Mouse (Mus musculus) embryo, embryonic 11.5 days (tissue): ENCODE data around the gene Map3k5.

ENCODE experiments used
- DNase-seq: peaks from one replicate; pipeline ENCODE4 v3.0.0-alpha.2; 2012; ENCODE audit warnings: low read depth, low spot score

The Map3k5 gene

DNA sequence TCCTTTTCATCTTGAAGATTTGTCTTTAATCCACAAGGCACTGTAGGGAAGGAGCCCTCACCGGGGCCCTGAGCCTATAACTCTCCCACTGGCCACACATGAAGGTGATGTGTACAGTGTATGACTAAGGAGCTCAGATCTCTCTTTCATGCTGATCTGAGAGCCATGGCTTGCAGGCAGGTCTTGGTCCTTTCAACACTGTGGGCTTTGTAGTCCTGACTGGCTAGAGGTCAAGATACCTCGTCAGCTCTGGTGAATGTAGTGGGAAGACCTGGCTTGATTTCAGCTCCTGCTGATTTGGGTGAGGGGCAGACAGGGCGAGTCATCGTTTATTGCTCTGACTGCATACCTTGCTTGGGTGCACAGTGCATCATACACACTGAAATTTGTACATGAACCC, 171.3 kb downstream of the Map3k5 start:
- DNase-seq: no peak

DNA sequence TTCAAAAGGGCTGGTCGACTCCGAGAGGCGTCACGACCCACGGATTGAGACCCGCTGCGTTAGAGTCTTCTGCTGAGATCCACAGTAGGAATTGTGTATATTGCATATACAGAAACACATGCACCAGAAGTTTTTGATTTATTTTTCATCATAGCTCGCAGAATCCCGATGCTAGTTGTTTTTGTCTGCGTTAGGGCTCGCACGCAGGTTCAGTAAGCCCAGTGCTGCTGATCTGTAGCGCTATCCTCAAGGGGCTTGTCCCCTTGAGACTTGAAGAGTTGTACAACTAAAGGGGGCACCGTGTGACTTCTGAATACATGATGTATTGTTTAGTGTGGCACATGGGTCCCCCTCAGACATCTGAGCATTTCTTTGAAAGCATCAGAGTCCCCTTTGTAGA, 172.8 kb downstream of the Map3k5 start:
- no peak for DNase-seq

DNA sequence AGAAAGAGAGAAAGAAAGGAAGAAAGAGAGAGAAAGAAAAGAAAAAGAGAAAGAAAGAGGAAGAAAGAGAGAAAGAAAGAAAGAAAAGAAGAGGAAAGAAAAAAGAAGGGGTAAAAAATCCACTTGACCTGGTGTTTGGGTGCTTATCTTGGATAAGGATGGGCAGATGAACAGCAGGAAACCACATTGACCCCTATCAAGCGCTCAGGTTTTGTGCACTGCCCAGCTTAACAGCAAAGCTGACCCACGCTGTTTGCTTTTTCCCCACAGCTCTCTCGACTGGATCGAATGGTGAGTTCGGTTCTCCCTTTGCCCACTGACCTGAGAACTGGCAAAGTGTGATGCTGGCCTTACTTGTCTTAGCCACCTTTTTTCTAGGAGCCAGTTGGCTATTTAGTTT, 177.2 kb downstream of the Map3k5 start:
- no peak for DNase-seq

GRCm38 (mm10) chr10:20112026-20112973, 178.0 kb downstream of the Map3k5 start:
- no peak for DNase-seq

GRCm38 (mm10) chr10:20119504-20120425, 185.5 kb downstream of the Map3k5 start:
- no peak for DNase-seq

DNA sequence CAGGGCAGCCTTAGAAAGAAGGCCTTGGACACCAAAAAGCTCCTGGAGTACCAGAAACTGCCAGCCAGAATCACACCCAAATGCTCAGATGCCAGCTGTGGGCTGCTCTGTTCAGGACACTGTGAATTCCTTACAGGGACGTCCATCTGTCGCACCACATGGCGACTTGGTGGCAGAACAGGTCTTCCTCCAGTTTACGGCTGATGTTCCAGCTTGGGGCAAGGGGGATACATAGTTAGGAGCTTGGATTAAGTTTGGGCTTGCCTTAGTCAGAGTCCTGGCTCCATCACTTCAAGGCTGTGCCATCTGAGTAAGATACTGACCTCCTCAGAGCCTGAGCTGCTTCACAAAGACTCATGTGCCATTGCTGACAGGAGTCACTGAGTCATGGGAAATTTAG, 187.7 kb downstream of the Map3k5 start:
- DNase-seq: no peak

GRCm38 (mm10) chr10:20123401-20123800, 189.1 kb downstream of the Map3k5 start:
- no peak for DNase-seq

GRCm38 (mm10) chr10:20124576-20124975, 190.3 kb downstream of the Map3k5 start:
- DNase-seq: no peak

- DNase-seq: peak; percentile 47
Measured at GRCm38 (mm10) chr10:20125226-20125625, 191.0 kb downstream of the Map3k5 start.

DNA sequence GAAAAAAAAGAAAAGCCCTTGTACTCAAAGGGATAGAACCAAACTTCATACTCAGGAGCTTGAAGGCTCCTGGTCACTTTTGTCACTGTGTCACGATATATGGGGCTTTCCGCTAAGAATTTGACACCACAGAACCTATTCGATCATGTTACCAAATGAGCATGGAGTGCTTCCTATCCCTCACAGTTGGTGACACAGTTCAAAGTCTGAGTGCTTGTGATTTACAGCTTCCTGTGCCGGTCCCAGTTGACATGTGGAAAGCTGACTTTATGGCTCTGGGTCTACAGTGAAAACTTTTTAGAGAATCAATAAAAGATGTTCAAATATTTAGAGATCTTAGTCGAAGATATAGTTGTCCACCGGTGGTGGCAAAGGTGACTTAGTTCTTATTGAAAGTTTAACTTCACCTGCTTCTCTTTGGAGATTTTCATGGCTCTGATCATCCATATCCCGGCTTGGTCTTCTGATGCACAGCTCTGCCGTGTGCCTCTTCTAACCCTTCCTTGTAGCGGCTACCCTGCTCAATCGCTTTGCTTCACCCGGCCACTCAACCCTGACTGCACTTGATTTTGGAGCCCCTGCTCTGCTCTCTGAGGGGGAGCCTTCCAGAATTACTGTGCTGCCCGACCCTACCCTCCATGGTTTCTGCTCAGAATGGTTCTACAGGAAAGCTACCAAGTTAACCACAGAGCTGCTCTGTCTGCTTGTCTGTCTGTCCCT, 198.8 kb downstream of the Map3k5 start:
- no peak for DNase-seq

DNA sequence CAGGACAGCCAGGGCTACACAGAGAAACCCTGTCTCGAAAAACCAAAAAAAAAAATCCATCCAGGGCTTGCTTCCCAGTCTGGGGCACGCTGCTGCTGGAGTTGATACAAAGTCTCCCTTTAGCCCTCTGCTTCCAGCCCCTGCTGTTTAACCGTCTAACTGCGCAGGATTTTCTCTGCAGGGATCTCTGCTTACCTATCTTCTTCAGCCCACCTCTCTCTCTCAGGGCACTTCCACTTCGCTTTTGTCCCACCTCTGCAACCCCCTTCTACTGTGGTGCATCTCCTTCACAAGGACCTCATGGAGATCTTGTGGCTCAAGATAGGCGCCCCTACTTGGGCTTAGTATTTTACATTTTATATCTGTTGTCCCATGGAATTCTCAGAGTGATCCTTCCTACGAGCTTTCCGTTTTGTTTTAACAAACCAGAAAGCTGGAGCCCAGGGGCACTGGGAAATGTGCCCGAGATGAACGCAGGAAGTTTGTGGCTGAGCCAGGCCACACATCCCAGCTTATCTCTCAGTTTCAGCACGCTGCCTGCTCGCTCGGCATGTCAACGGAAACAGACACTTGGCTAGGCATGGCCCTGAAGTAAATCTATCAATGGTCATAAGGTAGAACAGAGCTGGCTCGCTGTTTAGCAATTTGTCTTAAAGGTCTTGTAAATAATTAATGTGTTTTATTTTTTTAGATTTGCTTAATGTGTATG, 201.2 kb downstream of the Map3k5 start:
- no peak for DNase-seq

DNA sequence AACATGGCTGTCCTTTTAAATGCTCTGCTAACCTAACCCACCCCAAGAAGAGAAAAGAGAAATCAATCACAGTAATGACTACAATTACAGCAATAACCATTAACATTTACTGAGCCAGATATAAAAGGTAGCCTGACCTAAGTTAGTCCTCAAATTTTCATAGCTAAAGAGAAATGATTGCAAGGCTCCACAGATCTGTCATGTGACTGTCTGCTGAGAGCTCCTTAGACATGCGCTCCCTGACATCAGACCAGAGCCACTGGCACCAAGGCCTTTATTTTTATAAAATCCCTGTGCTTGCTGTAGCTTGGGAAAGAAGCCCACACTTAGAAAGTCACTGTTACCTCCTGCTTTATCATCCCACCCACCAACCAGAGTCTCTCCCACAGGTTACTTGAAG, 202.2 kb downstream of the Map3k5 start:
- no peak for DNase-seq

DNA sequence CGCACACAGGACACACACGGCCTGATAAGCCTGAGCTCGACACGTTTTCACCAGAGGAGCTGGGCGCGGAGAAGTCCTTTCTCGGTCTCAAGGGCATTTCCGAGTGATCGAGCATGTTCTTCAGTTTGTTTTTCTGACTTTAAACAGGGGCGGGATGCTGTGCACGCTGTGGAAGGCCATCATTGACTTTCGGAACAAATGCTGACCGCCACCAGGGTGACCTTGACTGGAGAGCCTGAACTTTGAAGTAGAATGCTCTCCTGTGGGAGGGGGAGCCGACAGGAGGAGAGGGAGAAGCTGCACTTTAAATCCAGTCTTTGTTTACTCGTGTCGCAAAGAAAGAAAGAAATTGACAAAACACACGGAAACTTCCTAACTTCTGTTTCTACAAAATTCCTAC, 207.1 kb downstream of the Map3k5 start:
- DNase-seq: no peak

- DNase-seq: no peak
Measured at GRCm38 (mm10) chr10:20148130-20148772, 214.0 kb downstream of the Map3k5 start, which contains the start of gene Map7. TSS of gene Map7 (plus strand) at chr10:20148471.

GRCm38 (mm10) chr10:20148773-20149120, 214.5 kb downstream of the Map3k5 start:
- DNase-seq: no peak

- DNase-seq: no peak
Measured at GRCm38 (mm10) chr10:20149121-20149834, 215.0 kb downstream of the Map3k5 start.

DNA sequence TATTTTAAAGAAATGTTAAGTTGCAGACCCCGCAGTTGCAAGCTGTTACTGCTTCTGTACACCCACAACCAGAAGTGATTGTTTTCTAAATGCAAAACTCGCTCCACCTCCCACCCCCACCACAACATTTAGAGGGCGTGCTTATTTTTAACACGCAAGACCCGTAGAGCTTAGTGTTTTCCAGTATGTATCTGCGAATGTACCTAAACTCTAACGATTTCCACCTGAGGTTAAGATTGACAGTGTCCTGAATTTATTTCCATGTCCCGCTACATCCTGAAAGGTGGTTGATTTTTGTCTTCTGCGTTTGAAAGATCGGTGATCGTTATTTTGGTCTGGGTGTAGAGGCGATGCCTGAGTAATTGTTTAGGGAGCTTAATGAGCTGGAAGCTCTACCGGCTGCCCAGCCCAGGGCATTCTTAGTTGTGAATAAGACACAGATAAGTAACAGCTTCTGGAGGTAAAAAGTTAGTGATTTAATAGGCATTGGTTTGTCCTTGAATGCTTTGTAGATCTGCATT, 215.6 kb downstream of the Map3k5 start:
- no peak for DNase-seq

GRCm38 (mm10) chr10:20152131-20152530, 217.9 kb downstream of the Map3k5 start:
- DNase-seq: no peak

DNA sequence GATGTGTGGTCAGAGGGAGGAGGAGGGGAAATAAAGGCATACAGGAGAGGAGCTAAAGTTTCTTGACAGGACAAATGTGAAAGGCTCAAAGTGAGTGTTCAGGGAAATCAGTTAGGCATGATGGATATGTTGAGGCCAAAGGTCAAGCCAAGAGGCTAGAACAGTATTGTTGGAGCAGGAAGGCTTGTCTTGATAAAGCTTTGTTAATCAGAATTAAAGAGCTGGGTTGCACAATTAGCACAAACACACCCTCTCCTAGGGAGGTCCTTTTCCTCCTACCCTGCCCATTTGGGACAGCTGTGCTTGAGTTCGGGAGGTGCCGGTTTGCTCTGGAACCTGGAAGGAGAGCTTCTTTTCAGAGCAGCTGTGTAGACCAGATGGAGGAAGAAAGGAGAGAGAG, 219.2 kb downstream of the Map3k5 start:
- DNase-seq: no peak

DNA sequence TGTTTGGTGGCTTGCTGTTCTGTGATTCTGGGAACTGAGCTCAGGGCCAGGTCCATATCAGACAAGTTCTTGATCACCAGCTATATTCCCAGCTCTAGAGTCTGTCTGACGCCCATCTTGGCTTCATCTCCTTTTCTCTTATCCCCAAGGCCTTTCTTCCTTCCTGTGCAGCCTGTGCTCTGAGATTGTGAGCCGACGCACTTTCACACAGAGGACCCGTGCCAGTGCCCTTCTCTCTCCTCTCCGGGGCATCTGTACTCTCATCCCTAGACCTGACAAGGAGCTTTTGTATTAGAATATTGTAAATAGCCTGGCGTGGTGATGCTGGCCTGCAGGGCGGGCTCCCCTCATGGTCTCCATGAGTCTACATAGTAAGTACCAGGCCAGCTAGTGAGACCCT, 221.1 kb downstream of the Map3k5 start:
- no peak for DNase-seq
